Mouse (Mus musculus) CH12.LX (cell line): ENCODE measurements around the gene Ostn.

Experiments
- MAZ ChIP-seq: IDR thresholded peaks from 2 replicates; pipeline ENCODE4 v1.6.1; 2012; ENCODE audit warnings: low read depth, mild to moderate bottlenecking, inconsistent platforms, low read length, improper control_type of control experiment, moderate library complexity
- POLR2A ChIP-seq: IDR thresholded peaks from 2 replicates; pipeline ENCODE4 v1.6.1; 2011; ENCODE audit warnings: low read depth, mild to moderate bottlenecking, improper control_type of control experiment, low read length

DNA sequence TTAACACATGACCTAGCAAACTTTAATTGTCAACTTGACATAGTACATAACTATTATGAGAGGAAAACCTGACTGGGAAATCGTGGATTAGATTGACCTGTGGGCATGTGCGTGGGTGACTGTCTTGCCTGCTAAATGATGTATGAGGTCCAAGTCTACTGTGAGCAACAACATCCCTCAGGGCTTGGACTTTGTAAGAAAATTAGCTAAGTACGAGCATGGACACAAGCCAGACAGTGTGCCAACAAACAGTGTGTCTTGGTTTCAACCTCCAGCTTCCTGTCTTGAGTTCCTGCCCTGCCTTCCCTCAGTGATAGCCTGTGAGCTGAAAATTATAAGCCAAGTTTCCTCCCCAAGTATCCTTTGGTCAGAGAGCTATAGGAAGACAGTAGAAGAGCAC, 40.2 kb downstream of the Ostn start:
- TF ChIP-seq POLR2A (no peak), MAZ (no peak)
